Mouse (Mus musculus): Measurements from ENCODE around the gene Tmem9b.

GRCm38 (mm10) chr7:109764009-109764408 lies 11.3 kb upstream of the Tmem9b start:
- TF ChIP-seq CTCF (IDR thresholded peaks at IDR 0.05; ENCODE audit: borderline replicate concordance, control insufficient read depth, extremely low read depth, insufficient read depth, low read length, poor library complexity) (no peak), POLR2A (IDR thresholded peaks at IDR 0.05; ENCODE audit: control insufficient read depth, extremely low read depth, insufficient read depth, low read length, poor library complexity) (no peak)

All from thymus, adult 2 months (tissue).